Mouse (Mus musculus) kidney, adult 18-20 months (tissue): Measurements from ENCODE around the gene Krt6b.
"Not testable (repeated sequence)": the region's sequence is repeated elsewhere in the genome, so short reads cannot be mapped to it uniquely, and the experiment has no call there.

Experiments
- DNase-seq: peaks from one replicate; pipeline ENCODE4 v3.0.0; 2021

Gene Krt6b

GRCm38 (mm10) chr15:101680187-101680586 lies at the start of gene Krt6b:
Krt6b (minus strand) TSS chr15:101680287.
- DNase-seq: no peak

DNA sequence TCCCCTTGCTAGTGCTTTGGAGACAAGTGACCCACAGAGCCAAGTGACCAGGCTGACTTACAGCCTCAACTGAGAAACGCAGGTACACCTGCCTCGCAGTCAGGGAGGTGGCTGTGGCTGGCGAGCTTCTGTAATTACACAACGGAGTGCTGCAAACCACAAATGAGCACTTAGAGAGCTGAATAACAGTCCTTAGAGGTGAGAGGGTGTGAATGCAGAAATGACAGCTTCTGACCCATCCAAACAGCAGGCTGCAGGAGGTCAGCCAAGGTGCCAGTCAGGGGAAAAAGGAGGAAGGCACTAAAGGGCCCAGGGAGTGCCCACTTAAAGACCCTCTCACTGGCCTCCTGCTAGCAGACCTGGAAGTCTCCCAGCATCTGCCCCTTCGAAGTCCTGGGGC lies 44.6 kb upstream of the Krt6b start:
- no peak for DNase-seq

- DNase-seq: no peak
These were observed 35.7 kb upstream of the Krt6b start for GRCm38 (mm10) chr15:101715831-101716230.

DNA sequence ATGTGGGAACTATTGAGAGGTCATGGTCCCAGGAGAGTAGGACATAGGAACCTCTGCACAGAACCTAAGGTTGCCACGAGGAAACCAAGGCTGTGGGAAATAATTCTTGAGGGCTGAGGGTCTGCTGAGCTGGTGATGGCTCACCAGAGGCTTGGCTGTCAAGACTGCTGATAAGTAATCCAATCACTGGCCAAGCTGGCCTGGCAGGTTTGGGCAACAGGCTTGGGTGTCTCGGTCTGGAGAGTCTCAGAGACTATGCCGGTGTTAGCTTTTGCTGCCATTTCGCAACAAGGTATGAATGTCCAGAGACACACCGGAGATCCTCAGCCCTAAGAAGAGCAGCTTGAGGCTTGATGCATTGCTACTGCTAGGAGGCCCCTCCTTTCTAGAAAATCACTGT lies 34.3 kb upstream of the Krt6b start:
- no peak for DNase-seq

DNA sequence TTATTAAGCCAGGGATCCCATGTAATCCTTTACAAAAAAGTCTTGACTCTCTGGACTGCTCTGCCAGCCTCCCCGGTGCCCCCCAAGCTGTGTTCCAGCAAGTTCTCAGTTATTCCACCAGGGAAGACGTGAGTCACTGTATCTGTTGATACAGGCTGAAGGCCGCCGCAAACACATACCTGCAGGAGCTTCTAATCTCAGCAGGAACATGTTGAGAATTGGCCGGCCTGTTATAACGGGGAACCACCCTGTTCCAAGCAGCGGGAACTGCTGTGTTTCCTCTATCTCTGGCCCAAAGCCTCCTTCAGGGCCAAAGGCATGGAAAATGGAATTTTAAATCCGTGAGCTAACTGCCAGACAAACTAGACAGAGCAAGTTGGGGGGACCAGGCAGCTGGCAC lies 33.6 kb upstream of the Krt6b start:
- DNase-seq: no peak

DNA sequence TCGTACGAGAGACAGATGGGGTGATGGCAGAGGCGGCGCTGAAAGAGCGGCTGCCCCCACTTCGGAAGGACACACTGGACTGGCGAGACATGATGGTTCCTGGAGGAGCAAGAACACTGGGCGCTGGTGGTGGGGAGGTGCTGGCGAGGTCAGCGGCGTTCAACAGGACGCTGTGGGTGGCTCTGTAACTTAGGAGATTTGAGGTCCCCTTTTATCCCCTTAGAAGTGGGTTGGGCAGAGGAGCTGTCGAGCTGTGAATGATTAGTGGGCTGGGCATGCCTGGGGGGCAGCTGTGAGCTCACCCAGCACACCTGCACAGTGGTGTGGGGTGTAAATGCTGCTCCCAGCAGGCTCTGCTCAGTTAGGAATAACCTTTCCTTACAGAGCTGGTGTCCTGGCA lies 32.6 kb upstream of the Krt6b start, which contains the start of gene Krt5:
TSS of gene Krt5 (minus strand) at position 179 of the 400 bp plus-strand sequence.
- DNase-seq: no peak

- DNase-seq: no peak
These were observed 28.6 kb upstream of the Krt6b start for GRCm38 (mm10) chr15:101708683-101709082.

DNA sequence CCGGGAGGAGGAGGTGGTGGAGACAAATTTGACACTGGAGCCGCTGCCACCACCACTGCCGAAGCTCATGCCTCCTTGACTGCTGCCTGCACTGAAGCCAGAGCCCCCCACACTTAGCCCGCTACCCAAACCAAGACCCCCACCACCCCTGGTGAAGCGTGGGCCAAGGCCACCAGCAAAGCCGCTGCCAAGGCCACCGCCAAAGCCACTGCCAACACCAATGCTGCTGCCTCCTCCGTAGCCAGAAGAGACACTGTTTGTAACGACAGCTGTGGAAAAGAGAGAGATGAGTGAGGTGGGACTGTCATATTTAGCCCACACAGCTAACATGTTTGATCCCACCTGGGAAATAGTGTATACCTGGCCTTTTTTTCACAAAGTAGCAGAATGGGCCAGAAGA lies 27.4 kb upstream of the Krt6b start:
- DNase-seq: no peak

DNA sequence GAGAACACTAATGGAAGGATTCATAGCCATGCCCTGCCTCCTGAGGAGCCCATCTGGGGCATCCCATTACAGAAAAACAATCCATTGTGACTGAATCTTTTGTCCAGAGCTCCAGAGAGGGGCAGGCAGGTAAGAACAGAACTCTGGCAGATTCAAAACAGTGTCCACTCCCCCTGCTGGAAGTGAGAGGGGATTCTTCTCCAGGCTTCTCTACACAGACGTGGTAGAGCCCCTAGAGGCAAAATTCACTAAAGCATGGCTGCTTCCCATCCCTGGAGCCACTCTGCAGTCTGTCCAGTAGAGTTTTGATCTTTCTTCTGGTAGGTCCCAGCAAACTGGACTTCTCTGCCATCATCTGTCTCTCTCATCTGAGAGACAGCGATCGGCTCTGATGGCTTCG lies 24.0 kb upstream of the Krt6b start:
- DNase-seq: no peak

DNA sequence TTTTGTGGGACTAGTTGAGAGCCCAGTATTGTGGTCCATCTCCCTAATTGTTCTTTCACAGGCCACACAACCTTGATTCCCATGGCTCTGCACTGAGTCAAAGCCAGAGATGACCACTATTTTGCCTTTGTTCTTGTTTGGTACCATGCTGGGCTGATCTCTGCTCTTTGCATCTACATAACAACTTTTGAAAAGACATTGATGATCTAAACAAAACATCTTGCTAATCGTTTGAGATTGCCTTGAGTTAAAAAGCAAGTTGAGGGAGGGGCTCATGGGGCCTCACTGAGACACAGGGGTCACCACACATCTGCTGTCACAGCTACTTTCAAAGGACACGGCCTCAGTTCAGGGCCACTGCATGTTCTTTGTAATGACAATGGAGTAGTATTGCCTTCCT lies 22.3 kb upstream of the Krt6b start:
- no peak for DNase-seq

DNA sequence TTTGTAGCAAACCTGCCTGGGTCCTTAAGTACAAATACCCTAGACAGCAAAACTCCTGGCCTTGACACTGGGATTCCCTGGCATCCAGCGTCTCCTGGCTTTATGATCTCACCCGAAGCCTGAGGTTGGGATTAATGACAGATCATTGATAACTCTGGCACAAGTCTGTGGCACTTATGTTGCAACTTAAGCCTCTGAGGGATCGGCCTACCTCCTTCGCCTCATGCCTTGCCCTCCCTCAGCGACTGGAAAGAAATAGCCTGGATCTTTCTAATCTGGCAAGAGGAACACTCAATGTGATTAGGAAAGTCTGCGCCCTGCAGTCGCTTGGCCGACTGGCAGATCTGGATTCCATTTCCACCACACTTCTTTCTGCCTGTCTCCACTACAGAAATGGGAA lies 19.8 kb upstream of the Krt6b start:
- no peak for DNase-seq

DNA sequence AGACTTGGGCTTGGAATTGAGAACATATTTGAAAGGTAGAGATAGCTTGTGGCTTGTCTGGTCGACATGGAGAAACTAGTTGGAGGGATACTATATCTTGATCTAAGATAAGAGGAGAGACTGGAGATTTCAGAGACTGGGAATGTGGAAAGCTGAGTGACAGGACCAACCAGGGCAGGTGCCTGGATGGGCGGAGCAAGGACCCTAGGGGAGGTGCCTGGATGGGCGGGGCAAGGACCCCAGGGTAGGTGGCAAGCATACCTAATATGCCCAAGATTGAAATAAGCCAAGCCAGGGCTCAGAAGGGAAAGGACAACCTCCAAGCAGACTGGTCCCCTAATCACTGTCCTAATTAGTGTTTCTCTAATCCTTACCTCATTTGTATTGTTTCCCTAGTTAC lies 19.1 kb upstream of the Krt6b start:
- DNase-seq: no peak

DNA sequence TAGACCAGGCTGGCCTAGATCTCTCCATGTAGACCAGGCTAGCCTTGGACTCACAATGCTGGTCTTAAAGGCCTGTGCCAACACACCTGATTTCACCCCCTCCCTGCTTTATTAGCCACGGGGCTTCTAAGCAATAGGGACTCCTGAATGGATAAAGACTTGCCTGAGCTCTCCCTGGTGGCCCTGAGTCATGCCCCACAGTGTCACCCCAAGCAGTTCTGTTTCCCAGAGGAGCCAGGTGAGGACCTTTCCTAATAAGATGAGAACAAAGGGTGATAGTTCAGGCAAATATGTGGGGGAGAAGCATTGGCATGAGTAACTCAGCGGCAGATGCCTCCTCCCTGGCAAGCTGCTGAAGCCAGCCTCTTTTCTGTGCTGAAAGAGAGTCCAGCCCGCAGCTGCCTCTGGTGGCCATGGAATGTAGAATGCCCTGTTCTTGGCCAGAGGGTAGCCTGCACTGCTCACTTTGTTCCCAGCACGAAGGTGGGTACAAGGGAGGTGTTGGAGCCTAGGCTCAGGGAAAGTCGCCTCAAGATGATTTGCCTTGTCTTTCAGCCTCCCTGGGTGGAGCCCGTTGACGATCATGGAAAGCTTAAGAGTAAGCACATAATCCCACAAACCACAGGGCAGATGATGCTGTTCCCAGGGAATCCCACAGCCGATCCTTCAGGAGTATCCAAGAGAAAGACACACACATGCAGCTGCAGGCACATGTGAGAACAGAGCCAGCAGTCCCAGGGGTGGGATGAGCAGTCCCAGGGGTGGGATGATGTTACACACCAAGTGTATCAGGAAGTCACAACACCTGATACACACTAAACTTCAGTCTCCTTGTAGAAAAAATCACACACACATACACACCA lies 17.5 kb upstream of the Krt6b start:
- DNase-seq: no peak

DNA sequence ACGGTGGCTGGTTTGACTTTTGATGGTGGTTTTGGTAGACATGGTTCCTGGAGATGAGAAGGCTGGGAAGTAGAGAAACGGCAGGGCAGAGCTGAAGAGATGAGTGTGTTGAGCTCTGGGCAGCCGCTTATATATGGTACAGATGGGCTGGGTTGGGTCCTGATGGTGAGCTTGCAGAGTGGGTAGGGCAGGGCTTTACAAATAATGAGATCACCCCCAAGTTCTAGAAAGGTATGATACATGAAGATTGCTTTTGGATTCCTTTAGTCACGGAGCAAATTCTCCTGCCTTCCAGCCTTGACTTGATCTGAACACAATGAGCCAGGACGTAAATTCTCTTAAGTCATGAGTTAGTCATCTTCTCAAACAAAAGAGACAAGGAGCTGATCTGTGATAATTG lies 14.1 kb upstream of the Krt6b start, which contains the start of gene Krt6a:
TSS of gene Krt6a (minus strand) at position 101 of the 400 bp plus-strand sequence.
- no peak for DNase-seq

DNA sequence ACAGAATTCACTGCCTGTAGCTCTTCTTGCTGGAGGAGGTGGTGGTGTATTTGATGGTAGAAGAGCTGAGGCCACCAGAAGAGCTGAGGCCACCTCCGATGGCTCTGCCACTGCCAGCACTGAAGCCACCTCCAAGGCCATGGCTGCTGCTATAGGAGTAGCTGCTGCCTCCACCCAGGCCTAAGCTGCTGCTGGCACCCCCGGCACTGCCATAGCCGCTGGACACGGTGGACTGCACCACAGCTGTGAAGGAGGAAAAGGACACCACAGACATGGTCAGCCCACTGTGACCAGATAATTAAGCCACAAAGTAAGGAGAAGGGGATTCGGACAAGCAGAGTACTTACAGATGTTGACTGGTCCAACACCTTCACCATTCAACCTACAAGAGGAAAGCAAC lies 10.4 kb upstream of the Krt6b start:
- not testable (repeated sequence) for DNase-seq

GRCm38 (mm10) chr15:101688161-101688560 lies 8.1 kb upstream of the Krt6b start:
- no peak for DNase-seq

GRCm38 (mm10) chr15:101675978-101676377 lies 4.1 kb downstream of the Krt6b start:
- DNase-seq: no peak

DNA sequence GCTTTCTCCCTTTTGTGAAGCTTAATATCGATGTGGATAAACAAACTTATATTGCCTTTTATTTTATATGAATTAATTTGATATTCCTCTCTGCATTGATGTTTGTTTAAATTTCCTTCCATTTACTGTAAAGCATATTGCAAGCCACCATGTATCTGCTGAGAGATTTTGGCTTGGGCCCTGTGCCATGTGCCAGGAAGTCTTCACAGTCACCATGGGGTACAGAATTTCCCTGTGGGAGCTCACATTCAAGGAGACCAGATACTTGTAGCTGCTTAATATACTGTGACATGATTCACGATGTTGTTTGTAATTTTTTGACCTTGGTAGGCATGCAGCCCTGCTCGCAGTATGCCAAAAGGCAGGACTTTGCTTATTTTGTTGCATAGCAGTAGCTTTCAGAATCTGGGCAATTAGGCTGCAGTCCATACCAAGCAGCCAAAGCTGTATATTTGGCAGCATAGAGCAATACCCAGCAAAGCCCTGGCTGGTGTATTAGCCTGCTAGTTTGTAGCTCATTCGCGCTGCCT lies 27.3 kb downstream of the Krt6b start:
- no peak for DNase-seq

- no peak for DNase-seq
These were observed 32.8 kb downstream of the Krt6b start, which contains the start of gene Gm5478 for GRCm38 (mm10) chr15:101647280-101647679. Gm5478 (minus strand) TSS chr15:101647380.

GRCm38 (mm10) chr15:101627884-101628283 lies 52.2 kb downstream of the Krt6b start, which contains the start of gene Gm5414:
Gm5414 (minus strand) TSS chr15:101628188.
- no peak for DNase-seq
